Mouse (Mus musculus): ENCODE results near the gene Syt1.

GRCm38 (mm10) chr10:108630841-108631240 is 379.9 kb downstream of the Syt1 start:
- no peak for TF ChIP-seq POLR2A (IDR thresholded peaks at IDR 0.05; ENCODE audit: extremely low read depth, insufficient read depth, low read length)
- no peak for TF ChIP-seq CTCF (IDR thresholded peaks at IDR 0.05; ENCODE audit: extremely low read depth, insufficient read depth, low read length)

Data from cortical plate, adult 2 months (tissue).